8 mouse cellular contexts compared by ENCODE assay signal in genomic region chr3:36613202-36613907, GRCm38 (mm10). TPM values are rescaled to one million over a fixed set of nuclear protein-coding genes. Genes with fewer than 3 reads are reported as not detected.
DNase-seq lines count a peak whose midpoint lies in the region; ATAC-seq and TF ChIP-seq lines count a peak whose summit lies in the region.

Gene Bbs7, minus strand, starts transcription at chr3:36613477.

- no peaks in the 10 kb centered on the region for H3K36me3 ChIP-seq in hindbrain, embryonic 11.5 days (ENCODE audit: control insufficient read depth, insufficient read depth, low read length)
- no peaks in the 10 kb centered on the region for H3K36me3 ChIP-seq in lung, embryonic 16.5 days (ENCODE audit: control insufficient read depth, insufficient read depth, low read length)
- no peaks in the 10 kb centered on the region for H3K36me3 ChIP-seq in thymus, adult 2 months (ENCODE audit: control insufficient read depth, insufficient read depth, low read length)

- H3K27me3 ChIP-seq in Patski = no peaks in the 10 kb centered on the region
- H3K27me3 ChIP-seq in hindbrain, embryonic 11.5 days (ENCODE audit: control insufficient read depth, insufficient read depth, low read length) = no peaks in the 10 kb centered on the region
- no peaks in the 10 kb centered on the region for H3K27me3 ChIP-seq in lung, embryonic 16.5 days (ENCODE audit: control insufficient read depth, insufficient read depth, low read depth, low read length)
- no peaks in the 10 kb centered on the region for H3K27me3 ChIP-seq in thymus, adult 2 months (ENCODE audit: control insufficient read depth, insufficient read depth, low read length)

- no peak within 1 kb of the TSS for H3K27ac ChIP-seq in hindbrain, embryonic 11.5 days (ENCODE audit: low read depth, low read length)
- peak within 1 kb of the TSS; percentile 43; the same call in 1 of the 2 replicates for H3K27ac ChIP-seq in lung, embryonic 16.5 days (ENCODE audit: low read length)
- H3K27ac ChIP-seq in thymus, adult 2 months (ENCODE audit: control insufficient read depth, insufficient read depth, low read length) = no peak within 1 kb of the TSS

- no peaks in the 10 kb centered on the region for H3K9me3 ChIP-seq in hindbrain, embryonic 11.5 days (ENCODE audit: control insufficient read depth, low read length)
- H3K9me3 ChIP-seq in lung, embryonic 16.5 days (ENCODE audit: control insufficient read depth, low read length) = no peaks in the 10 kb centered on the region

- TF ChIP-seq CTCF in Patski (IDR thresholded peaks at IDR 0.05) = no peak
- 0 out of 2 replicates have a peak, but pooled peaks have one; percentile 22 for TF ChIP-seq CTCF in thymus, adult 2 months (IDR thresholded peaks at IDR 0.05; ENCODE audit: borderline replicate concordance, control insufficient read depth, extremely low read depth, insufficient read depth, low read length, poor library complexity)

- H3K4me3 ChIP-seq in hindbrain, embryonic 11.5 days (ENCODE audit: low read depth, low read length) = peak within 1 kb of the TSS; percentile 61
- H3K4me3 ChIP-seq in lung, embryonic 16.5 days (ENCODE audit: low read length) = peak within 1 kb of the TSS; percentile 81
- peak within 1 kb of the TSS; percentile 50 for H3K4me3 ChIP-seq in thymus, adult 2 months (ENCODE audit: control insufficient read depth, insufficient read depth, low read length)

- DNase-seq in Patski (ENCODE audit: low read depth, low spot score) = peak; percentile 20
- DNase-seq in cerebellum, postnatal 10 days = peak; percentile 97 to 98
- peak; percentile 94 to 96 for DNase-seq in frontal cortex, postnatal 10 days (ENCODE audit: low spot score in 2 of 2)
- DNase-seq in hindbrain, embryonic 11.5 days (ENCODE audit: low spot score) = peak; percentile 99
- peak; percentile 96 for DNase-seq in layer of hippocampus, adult 9-11 months
- DNase-seq in ovary, adult 18-20 months (ENCODE audit: low spot score) = peak; percentile 93
- DNase-seq in thymus, adult 2 months = peak; percentile 92

- peak within 1 kb of the TSS; percentile 74 for H3K9ac ChIP-seq in hindbrain, embryonic 11.5 days (ENCODE audit: low read depth, low read length)
- H3K9ac ChIP-seq in lung, embryonic 16.5 days (ENCODE audit: low read length) = peak within 1 kb of the TSS; percentile 83

- TF ChIP-seq POLR2A in thymus, adult 2 months (IDR thresholded peaks at IDR 0.05; ENCODE audit: control insufficient read depth, extremely low read depth, insufficient read depth, low read length, poor library complexity) = no peak

- POLR2A ChIA-PET in Patski (lab: Charles Lee) = no interaction called here

- 5% methylated on average over 36 of the region's 38 CpGs for WGBS in hindbrain, embryonic 11.5 days
- 4% methylated on average over 38 of the region's 38 CpGs for WGBS in lung, embryonic 16.5 days
- WGBS in thymus, adult 2 months = 3% methylated on average over 38 of the region's 38 CpGs

- ATAC-seq in Patski = peak; percentile 88
- ATAC-seq in hindbrain, embryonic 11.5 days (ENCODE audit: low FRiP score) = peak; percentile 100
- ATAC-seq in lung, embryonic 16.5 days (ENCODE audit: low read depth) = peak; percentile 100

- peak within 1 kb of the TSS; percentile 46 for H3K4me2 ChIP-seq in hindbrain, embryonic 11.5 days (replicated peaks; ENCODE audit: low read depth, low read length)
- peak within 1 kb of the TSS; percentile 78 for H3K4me2 ChIP-seq in lung, embryonic 16.5 days (ENCODE audit: low read depth, low read length)

- in situ Hi-C loops in Patski (cut with MboI; ENCODE audit: low pct_unique_long_range_greater_than_20kb) = no loop called here

- no peaks in the 10 kb centered on the region for H3K4me1 ChIP-seq in hindbrain, embryonic 11.5 days (replicated peaks; ENCODE audit: control insufficient read depth, insufficient read depth, low read length)
- peaks cover 6% of the 10 kb centered on the region; the same call in 1 of the 2 replicates for H3K4me1 ChIP-seq in lung, embryonic 16.5 days (replicated peaks; ENCODE audit: control insufficient read depth, insufficient read depth, low read length)
- H3K4me1 ChIP-seq in thymus, adult 2 months (replicated peaks; ENCODE audit: control insufficient read depth, insufficient read depth, low read length) = peaks cover 5% of the 10 kb centered on the region

- CTCF ChIA-PET in Patski (lab: Charles Lee) = no interaction called here

RNA-seq across cellular contexts. Expression of gene Bbs7, which starts in this region (rescaled TPM):
- 12.3 TPM for polyA plus RNA-seq in Patski (2021)
- polyA plus RNA-seq in hindbrain, embryonic 11.5 days (2014; fragmentation: Nextera tagmentation; extraction: Ambion mirVana) = 20.2 and 23.1 TPM in 2 replicates
- polyA plus RNA-seq in lung, embryonic 16.5 days (2015; fragmentation: Nextera tagmentation; extraction: Ambion mirVana) = 15.2 and 16.6 TPM in 2 replicates
- polyA plus RNA-seq in thymus, adult 2 months (2012; rRNA removed) = 1.0 and 2.4 TPM in 2 replicates

Comparison
In these comparisons a context has a peak if more than half of its experiments do, and no peak if none do; other contexts are left out.
1. DNase-seq: peak in every context shown above with its lines; median percentile 99 in hindbrain, embryonic 11.5 days; 98 in cerebellum, postnatal 10 days; 96 in layer of hippocampus, adult 9-11 months; 95 in frontal cortex, postnatal 10 days; 93 in ovary, adult 18-20 months; 92 in thymus, adult 2 months; 20 in Patski.